1 mouse cellular context compared by ENCODE assay signal in the genomic region with DNA sequence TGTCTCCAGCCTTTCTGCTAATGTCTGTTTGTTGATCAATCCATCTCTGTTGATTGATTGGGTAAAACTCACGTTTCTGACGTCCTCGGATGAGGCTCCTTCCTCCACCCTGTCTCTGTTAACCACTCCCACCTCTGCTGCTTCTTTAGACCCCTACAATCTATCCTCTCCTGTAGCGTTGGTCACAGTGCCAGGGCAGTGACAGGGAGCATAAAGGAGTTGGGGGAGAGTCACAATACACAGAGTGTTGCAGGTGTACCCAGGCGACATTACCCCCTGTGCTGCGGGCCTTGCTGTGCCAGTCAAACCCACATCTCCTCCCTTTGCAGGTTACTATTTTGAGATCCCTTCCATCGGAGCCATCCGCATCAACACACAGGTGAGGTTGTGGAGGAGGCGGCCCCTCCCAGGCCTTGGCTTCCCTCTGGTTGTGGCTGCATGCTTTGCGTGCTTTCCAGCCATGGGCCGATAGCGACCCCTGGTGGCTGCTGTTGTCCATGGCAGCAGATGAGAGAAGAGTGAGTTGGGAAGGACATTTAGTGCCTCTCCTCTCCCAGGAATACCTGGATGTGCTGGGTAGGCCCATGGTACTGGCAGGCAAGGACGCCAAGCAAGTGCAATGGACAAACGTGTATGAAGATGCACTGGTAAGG.
TF ChIP-seq lines count a peak whose summit lies in the region.

No protein-coding gene starts in this region.

TF ChIP-seq in MEL, 35 proteins besides CTCF, POLR2A, EP300 and RAD21 (continued from another document):
- no peak for TF ChIP-seq ZKSCAN1 (IDR thresholded peaks at IDR 0.05; ENCODE audit: low read depth, low read length)
